Mouse (Mus musculus) layer of hippocampus, adult 11-12 months (tissue): ENCODE measurements around the gene 4933430I17Rik.
"Not testable (repeated sequence)": the region's sequence is repeated elsewhere in the genome, so short reads cannot be mapped to it uniquely, and the experiment has no call there.

Experiments
- DNase-seq: peaks from one replicate; pipeline ENCODE4 v3.0.0; 2022; ENCODE audit warnings: low spot score

Gene 4933430I17Rik

GRCm38 (mm10) chr4:62544801-62545200 is 19.6 kb downstream of the 4933430I17Rik start:
- no peak for DNase-seq

- no peak for DNase-seq
Measured at GRCm38 (mm10) chr4:62551966-62552365, 26.8 kb downstream of the 4933430I17Rik start.

- no peak for DNase-seq
Measured at GRCm38 (mm10) chr4:62557436-62557835, 32.3 kb downstream of the 4933430I17Rik start.

- no peak for DNase-seq
Measured at GRCm38 (mm10) chr4:62559797-62560329, 34.7 kb downstream of the 4933430I17Rik start, which contains the start of gene Rgs3. Gene Rgs3, plus strand, starts transcription at chr4:62559847.

GRCm38 (mm10) chr4:62560963-62561629 is 35.9 kb downstream of the 4933430I17Rik start:
- DNase-seq, result peak; percentile 84

- no peak for DNase-seq
Measured at GRCm38 (mm10) chr4:62561630-62562001, 36.4 kb downstream of the 4933430I17Rik start.

GRCm38 (mm10) chr4:62562006-62562405 is 36.8 kb downstream of the 4933430I17Rik start:
- DNase-seq, result no peak

GRCm38 (mm10) chr4:62566530-62566929 is 41.4 kb downstream of the 4933430I17Rik start:
- no peak for DNase-seq

GRCm38 (mm10) chr4:62567696-62568095 is 42.5 kb downstream of the 4933430I17Rik start:
- no peak for DNase-seq

GRCm38 (mm10) chr4:62568359-62568758 is 43.2 kb downstream of the 4933430I17Rik start:
- no peak for DNase-seq

- DNase-seq, result no peak
Measured at GRCm38 (mm10) chr4:62569603-62570002, 44.4 kb downstream of the 4933430I17Rik start.

GRCm38 (mm10) chr4:62570029-62570428 is 44.9 kb downstream of the 4933430I17Rik start:
- no peak for DNase-seq

- DNase-seq, result peak; percentile 85
Measured at GRCm38 (mm10) chr4:62582365-62583264, 57.4 kb downstream of the 4933430I17Rik start.

GRCm38 (mm10) chr4:62583265-62584092 is 58.3 kb downstream of the 4933430I17Rik start:
- DNase-seq, result no peak

GRCm38 (mm10) chr4:62587067-62587466 is 61.9 kb downstream of the 4933430I17Rik start:
- DNase-seq, result no peak

- DNase-seq, result no peak
Measured at GRCm38 (mm10) chr4:62590878-62591277, 65.7 kb downstream of the 4933430I17Rik start.

- DNase-seq, result no peak
Measured at GRCm38 (mm10) chr4:62591326-62591725, 66.2 kb downstream of the 4933430I17Rik start.

- not testable (repeated sequence) for DNase-seq
Measured at GRCm38 (mm10) chr4:62593546-62594240, 68.5 kb downstream of the 4933430I17Rik start.

GRCm38 (mm10) chr4:62594442-62594841 is 69.3 kb downstream of the 4933430I17Rik start:
- no peak for DNase-seq

GRCm38 (mm10) chr4:62596051-62596450 is 70.9 kb downstream of the 4933430I17Rik start:
- no peak for DNase-seq
